Mouse (Mus musculus) embryo, embryonic 10 days (tissue): ENCODE results near the gene Mybpc3.
A peak's percentile ranks its signal among the peaks of the same experiment; 100 is the strongest.

Source experiments
- DNase-seq: peaks from one replicate; pipeline ENCODE4 v3.0.0-alpha.2; 2015; ENCODE audit warnings: low spot score

Gene Mybpc3

DNA sequence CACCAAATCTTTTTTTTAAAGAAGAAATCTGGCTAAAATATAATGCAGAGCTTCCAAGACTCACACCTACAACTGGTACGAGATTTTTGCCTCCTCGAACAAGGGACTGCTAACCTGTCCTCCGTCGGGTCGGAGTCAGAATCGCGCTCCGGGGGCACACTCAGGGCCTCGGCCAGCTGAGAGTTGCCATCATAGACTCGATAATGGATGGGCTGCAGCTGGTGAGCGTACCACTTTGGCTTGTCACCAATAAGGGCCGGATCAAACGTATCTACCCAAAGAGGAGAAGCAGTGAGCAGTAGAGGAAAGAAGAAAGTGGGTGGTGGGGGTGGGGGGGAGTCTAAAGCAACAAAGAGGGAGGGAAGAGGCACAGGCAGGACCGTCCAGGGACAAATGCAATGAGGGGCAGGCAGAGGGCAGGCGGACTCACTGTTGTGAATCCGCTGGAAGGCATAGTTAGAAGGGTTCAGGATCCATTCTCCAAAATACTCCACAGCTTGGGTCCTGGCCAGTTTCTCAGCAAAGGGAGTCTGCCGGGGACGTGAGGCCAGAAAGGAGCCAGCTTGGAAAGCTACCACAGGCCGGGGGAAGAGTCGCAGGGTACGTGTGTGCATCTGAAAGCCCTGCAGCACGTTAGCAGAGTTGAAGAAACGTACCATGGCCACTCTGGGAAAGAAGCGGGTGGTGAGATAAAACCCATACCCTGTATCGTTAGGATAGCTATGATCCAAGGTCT lies 51.8 kb downstream of the Mybpc3 start:
- DNase-seq = no peak

GRCm38 (mm10) chr2:91175490-91175889 lies 57.5 kb downstream of the Mybpc3 start:
- no peak for DNase-seq

DNA sequence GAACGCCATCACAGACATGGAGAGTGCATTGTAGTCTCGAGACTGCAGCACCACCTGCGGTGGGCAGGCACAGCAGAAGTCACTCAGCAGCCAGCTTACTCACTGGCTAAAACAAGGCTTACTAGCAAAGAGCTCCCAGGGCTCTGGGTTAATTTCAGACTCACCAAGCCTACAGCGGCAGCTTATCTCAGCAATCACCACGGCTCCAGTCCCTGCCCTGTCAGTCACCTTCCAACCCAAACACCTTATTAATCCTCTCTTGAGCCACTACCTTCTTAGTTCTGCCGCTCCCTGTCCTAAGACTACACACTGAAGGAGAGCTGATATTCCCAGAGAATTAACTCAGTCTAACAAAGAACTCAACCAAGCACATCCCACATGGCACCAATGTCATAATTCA lies 58.3 kb downstream of the Mybpc3 start:
- no peak for DNase-seq

DNA sequence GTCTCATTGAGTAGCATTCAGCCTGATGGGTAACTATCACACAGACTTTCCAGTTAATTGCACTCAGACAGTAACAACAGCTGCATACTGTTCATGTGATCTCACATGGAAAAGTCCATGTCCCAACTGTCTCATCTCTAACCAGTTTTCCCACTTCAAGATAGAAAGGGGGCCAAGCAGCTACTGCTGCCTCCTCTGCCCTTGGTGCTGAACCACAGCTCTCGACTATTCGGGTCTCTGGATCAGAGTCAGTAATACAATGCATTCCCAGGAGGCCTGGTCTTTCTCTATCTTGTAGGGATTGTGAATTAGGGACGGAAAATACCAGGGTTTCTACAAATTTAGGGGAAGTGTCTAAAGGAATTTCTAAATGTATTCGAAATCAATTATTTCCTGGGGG lies 61.9 kb downstream of the Mybpc3 start:
- peak; percentile 12 for DNase-seq

DNA sequence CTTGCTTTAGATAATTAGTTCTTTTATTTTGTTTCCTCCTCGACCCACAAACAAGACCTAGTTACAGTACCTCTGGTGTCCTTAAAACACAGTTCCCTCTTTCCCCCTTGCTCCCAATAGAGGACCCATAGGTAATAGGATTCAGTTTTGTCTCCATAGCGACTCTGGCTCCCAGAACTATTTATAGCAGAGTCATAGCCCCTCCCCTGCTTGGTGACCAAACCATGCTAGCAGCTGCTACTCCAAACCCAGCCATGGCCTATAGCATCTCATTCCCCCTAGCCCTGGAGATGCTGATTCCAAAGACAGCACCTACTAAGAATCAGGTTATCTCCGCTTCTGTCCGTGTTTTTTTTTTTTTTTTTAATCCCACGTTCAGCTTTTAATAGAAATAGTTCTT lies 62.8 kb downstream of the Mybpc3 start:
- no peak for DNase-seq

DNA sequence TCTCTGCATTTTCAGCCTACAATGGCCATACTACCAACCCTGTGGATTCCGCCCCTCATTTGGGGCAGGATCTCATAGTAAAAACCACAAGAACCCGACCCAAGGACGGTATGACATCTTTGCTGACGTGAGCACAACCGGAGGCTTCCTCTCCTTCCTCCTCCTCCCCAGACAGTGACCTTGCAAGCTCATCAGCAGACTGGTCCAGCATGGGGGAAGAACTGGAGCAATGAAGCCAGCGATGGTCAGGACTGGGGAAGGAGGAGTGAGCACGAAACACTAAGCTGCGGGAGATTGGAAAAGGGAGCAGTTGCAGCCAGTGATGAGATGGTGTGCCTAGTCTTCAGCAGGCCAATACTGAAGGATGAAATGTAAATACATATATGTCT lies 64.1 kb downstream of the Mybpc3 start:
- DNase-seq = no peak

GRCm38 (mm10) chr2:91182405-91183147 lies 64.6 kb downstream of the Mybpc3 start:
- peak; percentile 90 for DNase-seq

GRCm38 (mm10) chr2:91183148-91183513 lies 65.2 kb downstream of the Mybpc3 start:
- peak; percentile 97 for DNase-seq

DNA sequence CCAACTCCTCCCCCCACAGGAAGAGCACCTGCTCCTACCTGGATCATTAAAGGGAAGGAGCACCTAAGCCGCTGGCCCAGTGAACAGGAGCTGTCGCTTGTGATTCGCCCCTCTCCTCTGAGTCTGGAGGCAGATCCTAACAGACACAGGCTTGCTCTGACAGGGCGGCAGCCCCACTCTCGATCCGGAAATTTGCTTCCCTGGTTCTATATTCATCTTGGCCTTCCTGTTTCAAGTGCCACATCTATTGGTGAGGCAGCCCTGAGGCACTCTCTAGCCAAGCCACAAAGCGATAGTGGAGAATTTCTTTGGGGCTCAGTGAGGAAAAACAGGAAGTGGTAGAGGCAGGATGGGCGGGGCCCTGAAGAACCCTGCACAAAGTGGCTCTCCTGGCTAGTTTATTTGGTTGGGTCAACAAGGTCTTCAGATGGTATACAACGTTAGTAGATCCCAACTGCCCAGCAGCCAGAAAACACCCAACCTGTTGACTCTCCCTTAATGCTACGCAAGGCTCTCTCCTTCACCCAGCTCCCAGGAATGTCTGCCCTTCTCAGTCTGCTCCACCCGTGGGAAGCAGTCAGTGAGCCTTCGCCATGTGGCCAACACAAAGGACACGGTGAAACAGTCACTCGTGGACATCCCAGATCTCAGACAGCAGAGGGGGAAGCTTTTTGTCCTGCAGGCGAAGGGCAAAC lies 65.9 kb downstream of the Mybpc3 start, which contains the start of gene Madd:
TSS of gene Madd (minus strand) at position 127 of the 695 bp plus-strand sequence.
- no peak for DNase-seq
